Mouse (Mus musculus): ENCODE results near the gene Lrrc74b. TPM values are rescaled to one million over a fixed set of nuclear protein-coding genes. Genes with fewer than 3 reads are reported as not detected.
"Not testable (repeated sequence)": the region's sequence is repeated elsewhere in the genome, so short reads cannot be mapped to it uniquely, and the experiment has no call there.

Lrrc74b gene
- total RNA-seq, 2 experiments from 2014 or later, result not detected

DNA sequence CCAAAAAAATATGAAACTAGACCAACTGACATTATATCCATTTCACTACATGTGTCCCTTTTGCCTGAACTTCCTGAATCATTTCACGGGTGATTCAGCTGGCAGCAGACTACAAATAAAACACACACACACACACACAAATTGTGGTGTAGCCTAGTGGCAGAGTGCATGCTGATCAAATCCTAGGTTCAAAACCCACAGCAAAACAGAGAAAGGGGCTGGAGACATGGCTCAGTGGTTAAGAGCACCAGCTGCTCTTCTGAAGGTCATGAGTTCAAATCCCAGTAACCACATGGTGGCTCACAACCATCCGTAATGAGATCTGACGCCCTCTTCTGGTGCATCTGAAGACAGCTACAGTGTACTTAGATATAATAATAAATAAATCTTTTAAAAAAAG is 53.0 kb downstream of the Lrrc74b start:
- ATAC-seq (replicated peaks; ENCODE audit: low FRiP score, poor library complexity, severe bottlenecking), result not testable (repeated sequence)

DNA sequence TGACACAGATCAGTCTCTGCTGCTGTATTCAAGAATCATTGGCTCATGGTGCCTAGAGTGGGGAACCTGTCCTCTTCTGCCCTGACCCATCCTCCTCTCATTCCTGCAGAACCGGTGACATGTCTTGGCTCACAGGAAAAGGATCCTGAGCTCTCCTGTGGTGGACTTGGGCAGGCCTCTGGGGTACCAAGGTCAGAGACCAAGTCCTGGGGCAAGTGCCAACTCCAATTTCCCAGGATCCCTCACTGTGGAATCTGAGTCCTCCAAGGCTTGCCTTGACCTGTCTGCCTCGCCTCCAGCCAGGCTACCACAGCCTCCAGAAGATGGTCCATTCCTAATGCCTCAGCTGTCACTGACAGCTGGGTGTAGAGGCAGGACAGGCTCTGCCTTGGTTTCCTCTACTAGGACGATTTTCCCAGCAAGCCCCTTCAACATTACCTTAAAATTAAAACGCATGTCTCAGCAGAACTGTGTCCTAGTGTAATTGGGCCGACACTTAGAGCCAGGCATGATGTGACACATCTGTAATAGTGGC is 54.0 kb downstream of the Lrrc74b start:
- no peak for ATAC-seq (replicated peaks; ENCODE audit: low FRiP score, poor library complexity, severe bottlenecking)

DNA sequence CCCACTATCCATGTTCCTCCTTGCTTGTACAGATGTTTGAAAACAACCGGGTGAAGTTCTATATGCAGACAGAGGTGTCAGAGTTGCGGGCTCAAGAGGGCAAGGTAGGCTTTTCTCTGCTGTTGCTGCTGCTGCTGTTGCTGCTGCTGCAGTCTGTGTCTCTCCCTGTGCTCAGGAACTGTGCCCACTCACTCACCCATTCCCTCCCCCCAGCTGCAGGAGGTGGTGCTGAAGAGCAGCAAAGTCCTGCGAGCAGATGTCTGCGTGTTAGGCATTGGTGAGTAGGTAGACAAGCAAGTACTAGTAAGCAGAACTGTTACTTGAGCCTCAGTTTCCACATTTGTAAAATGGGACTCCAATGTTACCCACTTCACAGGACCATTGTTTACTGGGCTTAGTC is 58.4 kb downstream of the Lrrc74b start:
- no peak for ATAC-seq (replicated peaks; ENCODE audit: low FRiP score, poor library complexity, severe bottlenecking)

DNA sequence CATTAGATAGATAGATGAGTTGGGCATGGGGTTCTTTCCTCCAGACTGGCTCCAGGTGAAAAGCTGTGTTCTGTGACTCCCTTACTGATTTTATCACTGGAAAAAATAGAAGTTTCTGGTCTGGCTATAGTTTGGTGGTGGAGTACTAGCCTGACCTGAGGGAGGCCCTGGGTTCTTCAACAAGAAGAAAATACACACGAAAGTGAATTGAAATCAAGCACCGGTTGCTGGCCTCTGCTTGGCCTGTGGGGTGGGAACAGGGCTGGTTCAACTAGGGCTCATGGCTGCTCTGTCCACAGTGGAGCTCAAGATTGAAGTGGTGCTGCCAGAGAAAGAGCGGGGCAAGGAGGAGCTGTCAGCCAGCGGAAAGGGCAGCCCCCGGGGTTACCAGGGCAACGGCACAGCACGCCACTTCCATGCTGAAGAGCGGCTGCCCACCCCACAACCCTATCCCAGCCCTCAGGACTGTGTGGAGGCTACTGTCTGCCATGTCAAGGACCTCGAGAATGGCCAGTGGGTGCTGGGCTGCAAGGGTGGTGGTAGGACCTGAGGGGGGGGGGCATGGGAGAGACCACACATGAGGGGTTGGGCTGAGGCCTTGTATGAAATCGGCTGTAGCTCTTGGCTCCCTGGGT is 61.7 kb downstream of the Lrrc74b start:
- no peak for ATAC-seq (replicated peaks; ENCODE audit: low FRiP score, poor library complexity, severe bottlenecking)

DNA sequence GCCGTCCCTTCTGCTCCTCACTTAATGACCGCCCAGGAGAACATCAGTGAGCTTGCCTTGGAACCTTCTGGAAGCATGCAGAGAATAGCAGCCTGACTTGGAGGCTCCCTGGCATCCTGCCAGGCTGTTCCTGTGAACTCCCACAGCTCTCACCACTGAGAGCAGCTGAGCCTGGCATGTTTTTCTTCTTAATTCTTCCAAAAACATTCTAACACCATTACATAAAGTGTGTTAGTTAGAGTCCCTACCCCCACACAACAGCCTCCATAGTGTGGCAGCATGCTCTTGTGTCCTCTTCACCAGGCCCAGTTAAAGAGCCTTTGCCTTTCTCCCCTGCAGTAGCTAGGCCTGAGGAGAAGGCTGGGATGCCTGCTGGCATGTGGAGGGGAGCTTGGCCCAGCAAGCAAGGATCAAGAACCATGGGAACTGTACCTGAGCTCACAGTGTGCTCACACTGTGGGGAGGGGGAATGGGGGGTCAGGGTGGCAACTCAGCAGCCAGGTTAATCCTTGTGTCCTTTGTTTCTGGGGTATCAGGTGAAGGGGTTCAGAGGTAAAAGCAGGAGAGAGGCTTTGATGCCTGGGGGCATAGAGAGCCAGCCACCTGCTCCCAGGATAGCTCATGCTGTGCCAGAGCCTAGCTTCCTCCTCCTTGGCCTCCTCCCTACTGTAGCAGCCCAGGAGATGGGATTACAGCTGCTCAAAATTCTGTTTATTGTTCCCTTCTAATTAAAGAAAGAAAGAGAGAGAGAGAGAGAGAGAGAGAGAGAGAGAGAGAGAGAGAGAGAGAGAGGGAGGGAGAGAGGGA is 64.3 kb downstream of the Lrrc74b start:
- no peak for ATAC-seq (replicated peaks; ENCODE audit: low FRiP score, poor library complexity, severe bottlenecking)

Other genes starting within 250 kb of the Lrrc74b start
- not detected in 2 replicates for gene Serpind1, start 229.9 kb downstream of the Lrrc74b start, total RNA-seq (2015; ENCODE audit: low replicate concordance)
- not detected in 2 replicates for gene Serpind1, start 229.9 kb downstream of the Lrrc74b start, total RNA-seq (2017; ENCODE audit: low replicate concordance)
- 22.6 and 25.9 TPM in 2 replicates for gene Snap29, start 155.3 kb downstream of the Lrrc74b start, total RNA-seq (2015; ENCODE audit: low replicate concordance)
- gene Snap29, start 155.3 kb downstream of the Lrrc74b start, total RNA-seq (2017; ENCODE audit: low replicate concordance), result 19.0 and 20.7 TPM in 2 replicates
- gene Pi4ka, start 154.9 kb downstream of the Lrrc74b start, total RNA-seq (2015; ENCODE audit: low replicate concordance), result 15.9 and 72.1 TPM in 2 replicates
- 17.1 and 35.3 TPM in 2 replicates for gene Pi4ka, start 154.9 kb downstream of the Lrrc74b start, total RNA-seq (2017; ENCODE audit: low replicate concordance)
- 21.3 and 25.2 TPM in 2 replicates for gene Crkl, start 109.3 kb downstream of the Lrrc74b start, total RNA-seq (2015; ENCODE audit: low replicate concordance)
- 20.0 and 24.4 TPM in 2 replicates for gene Crkl, start 109.3 kb downstream of the Lrrc74b start, total RNA-seq (2017; ENCODE audit: low replicate concordance)
- gene Aifm3, start 71.6 kb downstream of the Lrrc74b start, total RNA-seq (2015; ENCODE audit: low replicate concordance), result not detected in 2 replicates
- gene Aifm3, start 71.6 kb downstream of the Lrrc74b start, total RNA-seq (2017; ENCODE audit: low replicate concordance), result not detected in 2 replicates
- gene Lztr1, start 52.6 kb downstream of the Lrrc74b start, total RNA-seq (2015; ENCODE audit: low replicate concordance), result 15.5 and 43.6 TPM in 2 replicates
- gene Lztr1, start 52.6 kb downstream of the Lrrc74b start, total RNA-seq (2017; ENCODE audit: low replicate concordance), result 33.1 and 54.4 TPM in 2 replicates
- gene Thap7, start 30.1 kb downstream of the Lrrc74b start, total RNA-seq (2015; ENCODE audit: low replicate concordance), result 9.6 and 24.1 TPM in 2 replicates
- 10.8 and 16.3 TPM in 2 replicates for gene Thap7, start 30.1 kb downstream of the Lrrc74b start, total RNA-seq (2017; ENCODE audit: low replicate concordance)
- not detected in 2 replicates for gene P2rx6, start 638 bp upstream of the Lrrc74b start, total RNA-seq (2015; ENCODE audit: low replicate concordance)
- not detected in 2 replicates for gene P2rx6, start 638 bp upstream of the Lrrc74b start, total RNA-seq (2017; ENCODE audit: low replicate concordance)
- 2.2 TPM in 1 of 2 replicates, not detected in the other for gene Slc7a4, start 22.0 kb upstream of the Lrrc74b start, total RNA-seq (2015; ENCODE audit: low replicate concordance)
- gene Slc7a4, start 22.0 kb upstream of the Lrrc74b start, total RNA-seq (2017; ENCODE audit: low replicate concordance), result not detected in 2 replicates
- gene Smpd4, start 58.1 kb upstream of the Lrrc74b start, total RNA-seq (2015; ENCODE audit: low replicate concordance), result 59.1 and 97.3 TPM in 2 replicates
- gene Smpd4, start 58.1 kb upstream of the Lrrc74b start, total RNA-seq (2017; ENCODE audit: low replicate concordance), result 32.6 and 43.5 TPM in 2 replicates
- gene Ccdc74a, start 85.2 kb upstream of the Lrrc74b start, total RNA-seq (2015; ENCODE audit: low replicate concordance), result 5.0 and 11.5 TPM in 2 replicates
- gene Ccdc74a, start 85.2 kb upstream of the Lrrc74b start, total RNA-seq (2017; ENCODE audit: low replicate concordance), result 2.8 and 13.5 TPM in 2 replicates
- 55.1 and 70.8 TPM in 2 replicates for gene Med15, start 171.6 kb upstream of the Lrrc74b start, total RNA-seq (2015; ENCODE audit: low replicate concordance)
- 57.3 and 60.2 TPM in 2 replicates for gene Med15, start 171.6 kb upstream of the Lrrc74b start, total RNA-seq (2017; ENCODE audit: low replicate concordance)
- gene Klhl22, start 198.4 kb upstream of the Lrrc74b start, total RNA-seq (2015; ENCODE audit: low replicate concordance), result 4.2 and 5.4 TPM in 2 replicates
- gene Klhl22, start 198.4 kb upstream of the Lrrc74b start, total RNA-seq (2017; ENCODE audit: low replicate concordance), result 3.7 and 3.9 TPM in 2 replicates
- 0.42 TPM in 1 of 2 replicates, not detected in the other for gene Scarf2, start 236.0 kb upstream of the Lrrc74b start, total RNA-seq (2015; ENCODE audit: low replicate concordance)
- gene Scarf2, start 236.0 kb upstream of the Lrrc74b start, total RNA-seq (2017; ENCODE audit: low replicate concordance), result not detected in 2 replicates